In the genomic region with DNA sequence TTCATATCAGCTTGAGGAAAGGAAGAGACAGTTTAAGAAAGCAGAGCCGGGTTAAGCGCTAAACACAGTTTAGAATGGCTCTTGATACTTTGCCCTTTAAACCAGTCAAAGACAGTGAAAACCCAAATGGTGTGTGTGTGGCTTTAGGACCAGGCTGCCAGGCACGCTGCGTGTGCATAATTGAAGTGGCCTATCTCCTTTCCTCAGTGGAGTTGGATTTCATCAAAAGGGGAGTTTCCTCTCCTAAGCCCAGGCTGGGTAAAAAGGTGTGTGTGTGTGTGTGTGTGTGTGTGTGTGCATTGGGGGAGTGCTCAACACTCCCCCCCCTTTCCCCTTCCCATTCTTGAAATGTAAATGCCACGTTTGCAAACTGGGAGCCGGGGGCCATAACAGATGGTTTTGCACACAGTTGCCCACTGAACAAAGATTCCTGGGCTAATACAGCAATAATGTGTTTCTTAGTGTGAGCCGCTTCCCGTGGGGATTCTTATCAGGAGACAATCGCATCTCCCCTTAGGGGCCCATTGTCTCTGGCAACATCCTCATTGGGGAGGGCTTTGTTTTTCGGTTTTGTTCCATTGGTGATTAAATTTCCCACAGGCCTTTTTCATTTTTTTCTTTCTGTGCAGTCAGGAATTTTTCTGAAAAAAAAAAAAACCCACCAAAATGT, we compare ENCODE assay signal across 8 mouse cellular contexts. TPM values are rescaled to one million over a fixed set of nuclear protein-coding genes. Genes with fewer than 3 reads are reported as not detected.
DNase-seq lines count a peak whose midpoint lies in the region; ATAC-seq and TF ChIP-seq lines count a peak whose summit lies in the region.

No protein-coding gene starts in this region.

- H3K4me1 ChIP-seq in lung, postnatal 0 days (ENCODE audit: insufficient read depth, low read depth, low read length): peaks cover 4% of the 10 kb centered on the region
- H3K4me1 ChIP-seq in lung, adult 2 months (ENCODE audit: control insufficient read depth, insufficient read depth, low read length): peaks cover 17% of the 10 kb centered on the region
- peaks cover 27% of the 10 kb centered on the region for H3K4me1 ChIP-seq in heart, embryonic 12.5 days (replicated peaks)
- H3K4me1 ChIP-seq in intestine, embryonic 16.5 days (ENCODE audit: control insufficient read depth, insufficient read depth, low read length): peaks cover 3% of the 10 kb centered on the region; the same call in 1 of the 2 replicates

- TF ChIP-seq EP300 in lung, postnatal 0 days (IDR thresholded peaks at IDR 0.05): no peak

- no peak for TF ChIP-seq CTCF in lung, postnatal 0 days (IDR thresholded peaks at IDR 0.05)
- no peak for TF ChIP-seq CTCF in lung, adult 2 months (IDR thresholded peaks at IDR 0.05; ENCODE audit: insufficient read depth, low read length)

- TF ChIP-seq POLR2A in lung, adult 2 months (IDR thresholded peaks at IDR 0.05; ENCODE audit: borderline replicate concordance, extremely low read depth, low read depth, low read length): no peak

- peak overlapping the region; percentile 72; the same call in 1 of the 2 replicates for H3K4me3 ChIP-seq in lung, postnatal 0 days (ENCODE audit: low read depth, low read length)
- no peak overlapping the region for H3K4me3 ChIP-seq in lung, adult 2 months (replicated peaks; ENCODE audit: extremely low read depth, low read depth, low read length)
- peak overlapping the region; percentile 21; the same call in 1 of the 2 replicates for H3K4me3 ChIP-seq in heart, embryonic 12.5 days
- no peak overlapping the region; the same call in 1 of the 2 replicates for H3K4me3 ChIP-seq in intestine, embryonic 16.5 days (ENCODE audit: low read length)

- DNase-seq in lung, postnatal 0 days (ENCODE audit: low spot score): peak; percentile 9
- DNase-seq in lung, adult 2 months: no peak
- peak; percentile 26 to 37 for DNase-seq in kidney, postnatal 36 days
- peak; percentile 39 for DNase-seq in retina, postnatal 1 day
- DNase-seq in thymus, postnatal 10 days (ENCODE audit: low spot score in 2 of 2): no peak
- no peak for DNase-seq in gastrocnemius, postnatal 4 days (ENCODE audit: low spot score in 2 of 2)

- H3K9ac ChIP-seq in lung, postnatal 0 days (replicated peaks; ENCODE audit: low read depth): no peak overlapping the region
- H3K9ac ChIP-seq in heart, embryonic 12.5 days: no peak overlapping the region
- no peak overlapping the region for H3K9ac ChIP-seq in intestine, embryonic 16.5 days (ENCODE audit: low read depth, low read length)

- H3K9me3 ChIP-seq in lung, postnatal 0 days (ENCODE audit: low read length): no peaks in the 10 kb centered on the region
- H3K9me3 ChIP-seq in heart, embryonic 12.5 days (replicated peaks): 0 out of 2 replicates have a peak, but pooled peaks cover 3% of the 10 kb centered on the region
- no peaks in the 10 kb centered on the region for H3K9me3 ChIP-seq in intestine, embryonic 16.5 days (ENCODE audit: control insufficient read depth, low read length)

- H3K36me3 ChIP-seq in lung, postnatal 0 days (ENCODE audit: insufficient read depth, low read length): no peaks in the 10 kb centered on the region
- no peaks in the 10 kb centered on the region for H3K36me3 ChIP-seq in heart, embryonic 12.5 days
- no peaks in the 10 kb centered on the region for H3K36me3 ChIP-seq in intestine, embryonic 16.5 days (ENCODE audit: control insufficient read depth, insufficient read depth, low read length)

- no peak for ATAC-seq in lung, postnatal 0 days
- ATAC-seq in heart, embryonic 12.5 days (ENCODE audit: insufficient number of reproducible peaks, low FRiP score): no peak
- ATAC-seq in intestine, embryonic 16.5 days: no peak

- H3K27me3 ChIP-seq in lung, postnatal 0 days (replicated peaks; ENCODE audit: insufficient read depth, low read length): no peaks in the 10 kb centered on the region
- peaks cover 62% of the 10 kb centered on the region for H3K27me3 ChIP-seq in heart, embryonic 12.5 days (replicated peaks)
- H3K27me3 ChIP-seq in intestine, embryonic 16.5 days (replicated peaks; ENCODE audit: control insufficient read depth, insufficient read depth, low read length): peaks cover 9% of the 10 kb centered on the region; the same call in 1 of the 2 replicates

- peak overlapping the region; percentile 92 for H3K4me2 ChIP-seq in lung, postnatal 0 days (replicated peaks; ENCODE audit: low read depth, low read length)
- H3K4me2 ChIP-seq in heart, embryonic 12.5 days: peak overlapping the region; percentile 40
- no peak overlapping the region; the same call in 1 of the 2 replicates for H3K4me2 ChIP-seq in intestine, embryonic 16.5 days (ENCODE audit: low read depth, low read length)

- 32% methylated on average over 10 of the region's 10 CpGs for WGBS in lung, postnatal 0 days
- WGBS in lung, adult 2 months: 33% methylated on average over 10 of the region's 10 CpGs
- WGBS in heart, embryonic 12.5 days: 17% methylated on average over 10 of the region's 10 CpGs
- 44% methylated on average over 10 of the region's 10 CpGs for WGBS in intestine, embryonic 16.5 days

- 0 out of 2 replicates have a peak overlapping the region, but pooled peaks have one; percentile 71 for H3K27ac ChIP-seq in lung, postnatal 0 days (ENCODE audit: low read length)
- no peak overlapping the region for H3K27ac ChIP-seq in heart, embryonic 12.5 days (ENCODE audit: poor library complexity, severe bottlenecking)
- H3K27ac ChIP-seq in intestine, embryonic 16.5 days (ENCODE audit: low read length): no peak overlapping the region

RNA-seq across cellular contexts. Expression of gene Limch1, which starts 2.3 kb away (rescaled TPM):
- 368 and 398 TPM in 2 replicates for polyA plus RNA-seq in lung, postnatal 0 days (2015; fragmentation: Nextera tagmentation; extraction: Ambion mirVana)
- 156 and 242 TPM in 2 replicates for polyA plus RNA-seq in lung, adult 2 months (2012; rRNA removed)
- 25.0 and 29.1 TPM in 2 replicates for polyA plus RNA-seq in heart, embryonic 12.5 days (2016; fragmentation: Nextera tagmentation; extraction: Ambion mirVana)
- polyA plus RNA-seq in intestine, embryonic 16.5 days (2015; fragmentation: Nextera tagmentation; extraction: Ambion mirVana): 7.5 and 8.5 TPM in 2 replicates
- total RNA-seq in gastrocnemius, postnatal 4 days (2021): 100 to 1,000 TPM; 232 to 234 TPM

Comparison
In these comparisons a context has a peak if more than half of its experiments do, and no peak if none do; other contexts are left out.
1. DNase-seq: peak in lung, postnatal 0 days (single experiment), kidney, postnatal 36 days (2 of 2) and retina, postnatal 1 day (single experiment); none in lung, adult 2 months (single experiment), thymus, postnatal 10 days (0 of 2) and gastrocnemius, postnatal 4 days (0 of 2).
2. H3K4me3 ChIP-seq: peak in lung, postnatal 0 days (single experiment) and heart, embryonic 12.5 days (single experiment); none in lung, adult 2 months (single experiment) and intestine, embryonic 16.5 days (single experiment).